Mouse (Mus musculus) regulatory T cell (primary cell): ENCODE data around the gene Tcfl5.

ENCODE experiments used
- in situ Hi-C: fragments of 300-600 bp; cut with MboI, MseI; formaldehyde crosslinking; loops from one replicate; pipeline ENCODE4 v1.15.1; 2025; ENCODE audit warnings: high pct_unique_total_duplicates

Gene Tcfl5

GRCm38 (mm10) chr2:180642555-180643260, at the start of gene Tcfl5:
Gene Tcfl5 (minus strand): TSS chr2:180642708.
- in situ Hi-C loops, result no loop called here

DNA sequence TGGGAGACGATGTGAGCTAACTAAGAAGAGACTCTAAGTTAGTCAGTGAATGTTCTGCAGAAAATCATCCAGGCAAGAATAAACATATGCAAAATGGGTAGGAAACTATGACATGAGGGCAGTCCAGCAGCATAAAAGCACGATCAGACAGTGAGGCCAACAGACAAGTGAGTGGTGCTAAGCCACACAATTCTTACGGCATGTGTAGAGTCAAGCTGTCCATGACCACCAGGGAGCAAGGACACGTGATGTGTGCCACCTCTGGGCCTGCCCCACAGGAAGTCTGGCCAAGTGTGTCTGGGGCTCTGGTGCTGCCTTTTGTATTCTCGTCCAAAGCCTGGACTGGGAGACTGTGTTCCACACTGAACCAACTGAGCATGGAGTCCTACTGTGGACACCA, 47.3 kb upstream of the Tcfl5 start:
- in situ Hi-C loops, result no loop called here

DNA sequence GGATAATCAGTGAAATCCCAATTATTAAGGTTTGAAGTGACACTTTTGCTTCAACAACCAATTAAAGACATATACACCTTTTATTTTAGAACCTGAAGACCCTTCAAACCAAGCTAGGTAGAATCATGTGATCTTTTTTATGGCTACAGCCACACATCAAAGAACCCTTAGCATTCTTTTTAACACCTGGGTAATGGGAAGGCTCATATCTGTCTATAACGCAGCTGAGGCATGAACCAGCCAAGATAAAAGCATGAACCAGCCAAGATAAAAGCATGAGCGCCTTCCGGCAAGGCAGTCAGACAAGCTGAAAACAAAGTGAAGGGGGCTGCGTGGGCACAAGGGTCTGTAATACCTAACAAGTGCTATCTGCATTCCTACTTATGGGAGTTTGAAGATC, 41.5 kb upstream of the Tcfl5 start:
- in situ Hi-C loops, result no loop called here

- in situ Hi-C loops, result no loop called here
These were observed 41.0 kb upstream of the Tcfl5 start for GRCm38 (mm10) chr2:180683524-180683923.

GRCm38 (mm10) chr2:180681225-180681624, 38.7 kb upstream of the Tcfl5 start:
- in situ Hi-C loops, result no loop called here

DNA sequence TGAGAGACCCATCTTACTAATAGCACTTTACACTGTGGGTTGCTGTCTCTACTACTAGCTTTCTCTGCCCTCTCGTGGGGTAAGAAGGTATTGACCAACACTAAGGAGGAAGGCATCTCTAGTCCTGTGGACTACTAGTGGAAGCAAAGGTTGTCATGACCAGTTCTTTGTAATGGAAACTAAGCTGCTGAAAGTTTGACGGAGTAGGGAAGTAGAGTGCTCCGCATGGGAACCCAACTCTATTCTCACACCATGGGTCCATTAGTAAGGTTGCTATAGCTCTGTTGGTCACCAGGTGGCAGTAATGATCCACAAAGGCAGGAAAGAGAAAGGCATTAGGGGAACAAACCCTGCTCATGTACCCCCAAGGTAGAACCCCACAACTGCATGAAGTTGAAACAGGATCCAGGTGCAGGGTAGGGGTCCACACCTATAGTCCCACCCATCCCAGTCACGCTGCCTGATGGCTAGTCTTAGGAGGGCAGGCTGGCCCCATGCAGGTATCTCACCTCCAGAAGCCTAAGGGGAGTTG, 36.2 kb upstream of the Tcfl5 start:
- in situ Hi-C loops, result no loop called here

DNA sequence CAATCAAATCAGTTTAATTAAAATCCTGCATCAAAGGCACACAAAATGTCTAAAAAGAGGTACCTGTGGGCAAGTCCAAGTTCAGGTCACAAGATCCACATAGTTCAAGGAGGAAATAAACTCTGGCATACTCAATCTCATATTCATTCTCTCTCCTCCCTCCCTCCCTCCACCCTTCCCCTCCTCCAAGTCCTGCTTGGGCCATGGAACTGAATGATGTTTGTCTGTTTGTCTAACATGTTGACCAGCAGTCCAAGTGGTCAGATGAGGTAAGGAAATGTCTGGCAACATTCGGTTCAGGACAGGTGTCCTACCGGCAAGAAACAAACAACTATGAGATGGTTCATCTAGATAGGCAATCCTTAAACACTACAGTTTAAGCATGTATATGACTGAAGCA, 34.2 kb upstream of the Tcfl5 start:
- in situ Hi-C loops, result no loop called here

DNA sequence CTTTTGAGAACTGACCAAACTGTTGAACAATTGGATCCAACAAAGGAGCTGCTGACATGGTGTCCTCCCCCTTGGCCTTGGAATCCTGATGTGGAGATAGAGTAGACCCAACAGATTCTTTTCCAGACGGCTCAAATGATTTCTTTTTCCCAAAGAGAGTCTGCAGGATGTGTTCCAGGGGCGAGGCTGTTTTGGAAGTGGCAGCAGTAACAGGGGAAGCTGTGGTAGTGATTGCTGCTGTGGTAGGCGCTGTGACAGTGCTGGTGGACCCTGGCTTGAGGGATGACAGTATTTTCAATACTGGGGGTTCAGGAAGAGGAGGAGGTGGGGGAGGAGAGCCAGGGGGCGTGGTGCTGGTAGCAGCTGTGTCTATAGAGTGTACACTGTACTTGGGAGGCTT, 19.5 kb upstream of the Tcfl5 start:
- in situ Hi-C loops, result no loop called here

DNA sequence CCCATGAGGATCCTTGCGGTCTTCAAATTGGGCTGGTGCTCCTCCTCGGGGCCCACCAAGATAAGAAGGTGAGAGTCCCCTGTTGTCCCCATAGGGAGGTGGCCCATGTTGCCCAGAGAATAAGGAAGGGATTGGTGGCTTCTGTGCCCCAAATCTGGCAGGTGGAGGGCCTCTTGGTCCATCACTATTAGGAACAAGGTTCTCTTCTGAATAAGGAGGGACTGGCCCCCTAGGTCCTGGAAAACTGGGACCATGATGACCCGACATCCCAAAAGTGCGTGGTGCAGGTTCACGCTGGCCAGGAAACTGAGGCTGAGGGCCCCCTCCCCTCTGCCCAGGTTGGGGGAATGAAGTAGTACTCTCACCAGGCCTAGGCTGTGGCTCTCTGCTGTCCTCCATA, 18.0 kb upstream of the Tcfl5 start:
- in situ Hi-C loops, result no loop called here

DNA sequence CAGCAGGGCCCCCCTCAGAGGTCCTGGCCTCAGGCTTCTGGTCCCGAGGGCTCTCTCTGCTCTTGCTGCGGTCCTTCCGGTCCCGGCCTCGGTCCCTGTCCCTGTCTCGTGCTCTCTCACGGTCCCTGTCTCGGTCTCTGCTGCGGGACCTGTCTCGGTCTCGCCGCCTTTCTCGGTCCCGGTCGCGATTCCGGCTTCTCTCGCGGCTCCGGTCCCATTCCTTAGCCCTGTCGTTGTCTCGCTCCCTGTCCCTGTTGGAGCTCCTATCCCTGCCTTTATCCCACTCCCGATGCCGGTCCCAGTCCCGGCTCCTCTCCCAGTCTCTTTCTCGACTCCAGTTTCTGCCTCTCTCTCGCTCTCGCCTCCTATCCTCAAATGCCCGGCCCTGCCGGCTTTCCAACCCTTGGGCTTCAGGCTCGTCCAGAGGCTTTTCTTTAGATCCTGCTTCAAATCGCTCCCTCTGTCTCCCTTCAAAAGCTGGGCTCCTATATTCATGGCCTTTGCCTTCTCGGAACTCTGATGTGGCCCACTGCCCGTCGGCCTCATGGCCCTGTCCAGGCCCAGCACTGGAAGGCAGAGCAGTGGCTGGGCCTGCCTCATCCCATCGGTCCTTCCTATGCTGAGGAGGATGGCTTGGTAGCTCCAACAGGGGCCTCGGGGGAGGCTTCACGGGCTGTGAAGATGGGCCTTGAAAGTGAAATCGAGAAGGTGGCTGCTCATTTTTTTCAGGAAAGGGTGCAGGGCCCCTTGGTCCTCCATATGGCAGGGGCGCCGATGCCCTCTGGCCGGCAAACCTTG, 17.0 kb upstream of the Tcfl5 start:
- in situ Hi-C loops, result no loop called here

GRCm38 (mm10) chr2:180658381-180658780, 15.9 kb upstream of the Tcfl5 start:
- in situ Hi-C loops, result no loop called here

DNA sequence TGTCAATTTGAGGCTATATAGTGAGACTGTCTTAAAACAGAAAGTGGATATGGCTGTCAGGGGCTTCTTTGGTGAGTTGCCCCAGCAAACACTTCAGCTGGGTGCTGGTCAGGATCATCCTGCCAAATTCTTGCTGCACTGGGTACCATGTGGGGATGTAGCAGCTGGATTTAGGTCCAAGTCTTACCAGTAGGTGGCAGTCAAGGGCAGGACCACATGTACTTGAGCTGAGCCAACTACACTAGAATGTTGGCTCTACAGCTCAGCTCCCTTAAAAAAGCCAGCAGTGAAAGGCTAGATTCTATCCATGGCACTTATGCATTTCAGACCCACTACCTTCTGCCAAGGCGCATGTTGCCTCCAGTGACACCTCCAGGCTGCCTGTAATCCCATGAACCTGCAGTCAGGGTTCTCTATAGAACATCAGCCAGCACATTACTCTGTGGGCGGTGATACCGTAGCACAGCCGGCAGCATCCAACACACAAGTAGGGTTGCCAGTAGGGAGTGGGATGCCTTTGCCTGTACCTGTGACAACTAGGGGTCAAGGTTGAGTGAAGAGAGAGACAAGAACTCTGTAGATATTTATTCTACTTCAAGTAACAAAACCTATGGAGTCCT, 15.0 kb upstream of the Tcfl5 start:
- in situ Hi-C loops, result no loop called here

DNA sequence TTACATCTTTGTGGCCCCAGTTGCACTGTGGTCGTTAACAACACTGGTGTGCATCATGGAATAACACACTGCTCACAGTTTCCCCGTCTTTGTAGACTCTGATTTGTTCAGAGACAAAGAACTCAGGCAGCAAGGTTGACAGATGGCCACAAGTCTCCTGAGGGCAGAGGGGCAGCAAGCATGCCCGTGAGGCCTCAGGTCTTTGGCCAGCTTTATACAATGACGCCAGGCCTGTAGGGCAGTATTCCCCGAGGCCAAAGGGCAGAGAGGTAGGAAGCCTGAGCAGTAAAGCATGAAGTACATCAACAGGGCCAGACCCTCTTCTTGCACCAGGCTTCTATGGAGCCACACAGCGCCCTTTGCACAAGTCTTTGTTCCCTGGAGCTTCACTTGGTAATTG, 12.6 kb upstream of the Tcfl5 start:
- in situ Hi-C loops, result no loop called here

GRCm38 (mm10) chr2:180654666-180655065, 12.2 kb upstream of the Tcfl5 start:
- in situ Hi-C loops, result no loop called here

DNA sequence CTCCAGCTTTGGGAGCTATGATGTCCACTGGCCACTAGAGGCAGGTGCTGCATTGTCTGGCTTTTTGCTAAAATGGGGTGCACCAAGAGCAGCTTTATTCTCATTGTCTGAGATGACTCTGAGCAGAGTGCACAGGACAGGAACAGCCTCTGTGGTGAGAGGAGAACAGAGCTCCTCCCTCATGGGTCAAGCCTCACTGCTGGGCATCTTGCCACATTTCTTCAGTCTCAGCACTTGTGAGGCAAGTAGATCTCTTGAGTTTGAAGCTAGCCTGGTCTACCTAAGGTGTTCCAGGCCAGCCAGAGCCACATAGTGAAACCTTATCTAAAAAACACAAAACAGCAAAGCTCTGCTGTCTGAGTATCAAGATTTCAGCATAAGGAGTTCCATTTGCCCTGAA, 4.3 kb upstream of the Tcfl5 start:
- in situ Hi-C loops, result no loop called here

- in situ Hi-C loops, result no loop called here
These were observed 1.1 kb upstream of the Tcfl5 start for GRCm38 (mm10) chr2:180643626-180644025.

DNA sequence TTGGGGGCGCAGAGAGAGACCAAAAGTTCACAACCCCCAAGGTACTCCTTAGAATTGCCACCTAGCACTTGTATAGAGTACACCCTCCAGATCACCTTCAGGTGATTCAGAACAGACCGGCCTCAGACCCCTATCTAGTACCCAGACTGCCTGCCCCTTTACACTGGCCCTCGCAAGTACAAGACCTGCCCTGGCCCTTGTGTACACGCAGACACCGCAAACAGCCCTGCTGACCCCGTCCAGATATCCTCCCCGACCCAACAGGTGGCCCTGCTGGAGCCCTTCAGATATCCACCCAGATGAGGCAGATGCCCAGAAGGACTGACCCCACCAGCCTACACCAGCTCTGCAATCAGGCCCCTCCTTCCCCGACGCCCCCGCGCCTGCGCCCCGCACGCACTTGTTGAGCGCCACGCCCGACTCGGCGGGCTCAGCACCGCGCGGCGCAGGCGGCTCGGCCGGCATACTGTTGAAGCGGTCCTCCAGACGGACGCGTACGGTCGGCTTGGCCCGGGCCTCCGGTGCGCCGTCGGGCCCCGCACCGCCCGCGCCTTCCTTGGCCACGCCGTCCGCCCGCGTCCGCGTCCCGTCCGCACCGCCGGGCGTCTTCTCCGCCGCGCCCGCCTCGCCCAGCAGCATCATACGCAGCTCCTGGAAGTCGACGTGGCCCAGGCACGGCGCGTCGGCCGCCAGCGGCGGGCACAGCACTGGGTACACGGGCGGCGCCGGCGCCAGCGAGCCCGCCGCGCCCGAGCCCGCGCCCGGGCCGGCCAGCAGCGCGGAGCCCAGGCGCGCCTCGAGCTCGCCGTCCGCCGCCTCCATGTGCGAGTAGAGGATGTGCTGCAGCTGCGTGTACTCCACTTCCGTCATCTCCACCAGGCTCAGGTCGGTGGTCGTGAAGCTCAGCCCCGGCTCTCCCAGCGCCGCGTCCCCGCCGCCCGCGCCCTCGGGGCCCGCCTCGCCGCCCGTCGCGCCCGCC, 643 bp downstream of the Tcfl5 start:
- in situ Hi-C loops, result no loop called here

DNA sequence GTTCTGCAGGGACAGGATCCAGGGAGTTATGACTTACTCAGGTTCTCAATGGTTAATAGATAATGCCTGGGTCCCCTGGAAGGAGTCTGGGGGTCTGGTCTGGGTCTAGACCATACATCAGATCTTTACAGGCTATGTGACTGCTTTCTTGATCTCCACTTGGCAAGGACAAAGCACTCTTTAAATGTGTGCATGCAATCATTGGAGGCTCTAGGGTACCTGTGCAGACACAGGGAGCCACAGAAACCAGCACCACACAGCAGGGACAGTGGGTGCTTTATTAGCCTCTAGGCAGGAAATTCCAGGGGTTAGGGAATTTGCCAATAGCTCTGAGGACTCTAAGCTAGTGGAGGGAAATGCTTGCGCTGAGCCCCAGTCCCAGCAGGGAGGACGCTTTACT, 30.6 kb downstream of the Tcfl5 start:
- in situ Hi-C loops, result no loop called here

DNA sequence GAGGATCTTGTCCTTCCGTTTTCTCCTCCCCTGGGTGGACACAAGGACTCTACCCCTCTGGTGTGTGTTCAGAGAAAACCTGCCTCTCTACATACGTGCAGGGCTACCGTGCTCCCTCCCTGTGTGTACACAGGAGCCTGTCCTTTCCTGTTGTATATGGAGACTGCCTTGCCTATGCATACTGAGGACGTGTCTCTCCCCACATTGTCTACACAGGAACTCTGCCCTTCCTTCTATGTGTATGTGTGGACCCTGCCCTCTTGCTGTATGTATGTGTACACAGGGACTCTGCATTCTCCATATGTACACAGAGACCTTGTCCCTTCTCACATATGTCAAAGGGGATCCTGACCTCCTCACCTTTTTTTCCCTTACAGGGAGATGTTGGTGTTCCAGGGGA, 32.2 kb downstream of the Tcfl5 start:
- in situ Hi-C loops, result no loop called here

GRCm38 (mm10) chr2:180604781-180605180, 37.7 kb downstream of the Tcfl5 start:
- in situ Hi-C loops, result no loop called here

GRCm38 (mm10) chr2:180600569-180601021, 41.9 kb downstream of the Tcfl5 start:
- in situ Hi-C loops, result no loop called here
